Mouse (Mus musculus) ovary, postnatal 14 days (tissue): Measurements from ENCODE around the gene Msi2.

Source experiments
- DNase-seq: peaks from one replicate; pipeline ENCODE4 v3.0.0; 2022; ENCODE audit warnings: low spot score

Msi2 gene

GRCm38 (mm10) chr11:88676597-88676996, 41.7 kb downstream of the Msi2 start:
- no peak for DNase-seq

- DNase-seq = no peak
Observed at GRCm38 (mm10) chr11:88675526-88676353, 42.6 kb downstream of the Msi2 start.

DNA sequence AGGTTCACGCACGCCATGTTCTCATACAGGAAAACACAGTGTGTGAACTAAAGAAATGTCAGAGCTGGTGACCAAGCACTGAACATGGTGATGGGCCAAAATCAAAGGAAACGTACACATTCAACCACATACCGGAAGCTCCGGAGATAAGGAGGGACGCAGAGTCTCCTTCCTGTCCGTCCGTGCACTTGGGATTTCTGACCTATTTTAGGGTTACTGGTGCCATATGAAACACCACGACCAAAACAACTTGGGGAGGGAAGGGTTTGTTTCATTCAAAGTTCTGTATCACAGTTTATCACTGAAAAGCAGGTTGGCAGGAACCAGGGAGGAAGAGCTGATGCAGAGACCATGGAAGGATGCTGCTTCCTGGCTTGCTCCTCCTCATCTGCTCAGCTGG, 44.2 kb downstream of the Msi2 start:
- DNase-seq = no peak

DNA sequence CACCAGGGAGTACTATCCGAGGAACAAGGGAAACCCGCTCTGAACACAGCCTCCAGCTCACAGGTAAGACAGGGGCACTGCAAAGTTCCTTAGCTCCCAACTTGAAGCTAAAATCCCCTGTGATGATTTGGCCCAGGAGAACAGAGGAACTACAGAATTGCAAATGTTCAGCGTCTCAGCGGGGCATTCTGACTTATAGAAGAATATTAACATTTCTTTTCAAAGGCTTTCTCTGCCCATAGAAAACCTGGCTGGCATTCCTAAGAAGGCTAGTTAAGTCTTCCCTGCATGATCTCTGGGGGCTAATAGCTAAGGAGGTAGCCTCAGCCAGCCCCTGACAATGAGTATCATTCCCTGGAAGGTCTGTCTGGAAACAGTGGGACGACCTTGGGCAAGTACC, 47.4 kb downstream of the Msi2 start:
- no peak for DNase-seq

DNA sequence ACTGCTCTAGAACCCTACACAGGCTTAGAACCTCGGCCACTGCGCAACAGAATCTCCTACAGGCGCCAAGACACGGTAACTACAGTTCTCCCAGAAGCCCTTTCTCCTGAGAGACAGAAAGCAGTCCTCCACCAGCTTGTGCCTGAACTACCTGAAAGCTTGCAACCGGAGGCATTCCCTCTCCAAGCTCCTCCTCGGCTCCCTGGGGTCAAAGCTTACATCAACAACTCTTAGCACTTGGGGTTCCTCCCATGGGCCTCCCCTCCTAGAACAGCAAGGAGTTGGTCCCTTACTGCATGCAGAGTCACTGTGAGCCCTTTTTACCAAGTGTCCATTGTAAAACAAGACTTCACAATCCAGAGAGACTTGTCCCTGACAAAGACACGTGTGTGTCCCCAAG, 49.2 kb downstream of the Msi2 start:
- DNase-seq = no peak

GRCm38 (mm10) chr11:88668345-88668744, 50.0 kb downstream of the Msi2 start:
- no peak for DNase-seq

GRCm38 (mm10) chr11:88665799-88666198, 52.5 kb downstream of the Msi2 start:
- no peak for DNase-seq

- no peak for DNase-seq
Observed at GRCm38 (mm10) chr11:88661444-88662180, 56.7 kb downstream of the Msi2 start.

- no peak for DNase-seq
Observed at GRCm38 (mm10) chr11:88660404-88660803, 57.9 kb downstream of the Msi2 start.

- DNase-seq = no peak
Observed at GRCm38 (mm10) chr11:88658926-88659325, 59.4 kb downstream of the Msi2 start.

GRCm38 (mm10) chr11:88655786-88656185, 62.5 kb downstream of the Msi2 start:
- DNase-seq = no peak

DNA sequence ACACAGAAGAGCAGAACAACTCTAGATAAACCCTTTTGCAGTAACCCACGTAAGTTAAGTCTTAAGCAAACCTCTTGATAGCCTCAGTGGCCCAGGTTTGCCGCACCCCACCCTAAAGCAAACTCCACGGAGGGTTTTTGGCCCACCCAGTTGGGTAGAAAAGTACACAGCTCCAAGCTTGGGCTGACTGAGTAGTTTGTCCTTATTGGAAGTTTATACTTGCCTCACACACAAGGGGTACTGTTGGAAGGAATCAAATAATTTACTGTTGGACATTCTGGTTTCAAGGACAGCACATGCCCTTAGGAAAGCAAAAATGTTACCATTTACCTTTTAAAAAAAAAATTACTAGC, 63.1 kb downstream of the Msi2 start:
- no peak for DNase-seq

GRCm38 (mm10) chr11:88654391-88655213, 63.7 kb downstream of the Msi2 start:
- no peak for DNase-seq

- no peak for DNase-seq
Observed at GRCm38 (mm10) chr11:88650275-88650674, 68.0 kb downstream of the Msi2 start.

DNA sequence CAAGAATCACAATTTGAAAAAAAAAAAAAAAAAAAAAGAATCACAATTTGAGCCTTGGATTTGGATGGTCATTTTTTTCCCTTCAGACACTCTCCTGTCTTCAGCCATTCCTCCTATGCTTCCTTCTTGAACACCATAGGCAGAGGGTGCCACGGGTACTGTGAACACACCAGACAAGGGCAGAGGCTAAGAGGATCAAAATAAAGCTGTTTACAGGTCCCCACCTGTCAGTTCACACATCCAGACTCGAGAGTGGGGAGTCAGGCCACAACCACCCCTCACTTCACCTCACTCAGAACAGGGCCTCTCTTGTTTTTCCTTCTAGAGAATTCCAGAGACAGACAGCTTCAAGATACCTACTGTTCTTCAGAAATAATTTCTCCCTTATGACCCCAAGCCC, 69.3 kb downstream of the Msi2 start:
- no peak for DNase-seq

GRCm38 (mm10) chr11:88648407-88648806, 69.9 kb downstream of the Msi2 start:
- no peak for DNase-seq

- DNase-seq = no peak
Observed at GRCm38 (mm10) chr11:88646493-88646892, 71.8 kb downstream of the Msi2 start.

GRCm38 (mm10) chr11:88645821-88646220, 72.5 kb downstream of the Msi2 start:
- no peak for DNase-seq

DNA sequence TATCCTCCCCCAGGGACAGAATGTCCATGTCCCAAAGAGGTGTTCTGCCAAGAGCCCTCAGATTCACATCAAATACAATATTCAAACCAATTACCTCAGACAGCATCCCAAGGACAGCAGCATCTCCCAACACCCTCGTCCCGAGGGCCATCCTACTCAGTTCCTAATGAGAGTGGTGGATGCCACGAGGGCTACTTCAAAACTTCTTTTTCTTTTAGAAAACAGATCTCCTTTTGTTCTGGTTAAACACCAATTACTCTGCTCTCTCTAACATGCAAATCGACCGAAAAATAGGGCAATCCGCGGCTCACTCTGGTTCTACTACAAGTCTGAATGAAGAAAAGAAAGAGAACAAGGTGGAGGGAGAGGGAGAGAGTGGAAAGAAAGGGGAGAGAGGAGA, 73.6 kb downstream of the Msi2 start:
- DNase-seq = no peak

- DNase-seq = no peak
Observed at GRCm38 (mm10) chr11:88639862-88640261, 78.5 kb downstream of the Msi2 start.

DNA sequence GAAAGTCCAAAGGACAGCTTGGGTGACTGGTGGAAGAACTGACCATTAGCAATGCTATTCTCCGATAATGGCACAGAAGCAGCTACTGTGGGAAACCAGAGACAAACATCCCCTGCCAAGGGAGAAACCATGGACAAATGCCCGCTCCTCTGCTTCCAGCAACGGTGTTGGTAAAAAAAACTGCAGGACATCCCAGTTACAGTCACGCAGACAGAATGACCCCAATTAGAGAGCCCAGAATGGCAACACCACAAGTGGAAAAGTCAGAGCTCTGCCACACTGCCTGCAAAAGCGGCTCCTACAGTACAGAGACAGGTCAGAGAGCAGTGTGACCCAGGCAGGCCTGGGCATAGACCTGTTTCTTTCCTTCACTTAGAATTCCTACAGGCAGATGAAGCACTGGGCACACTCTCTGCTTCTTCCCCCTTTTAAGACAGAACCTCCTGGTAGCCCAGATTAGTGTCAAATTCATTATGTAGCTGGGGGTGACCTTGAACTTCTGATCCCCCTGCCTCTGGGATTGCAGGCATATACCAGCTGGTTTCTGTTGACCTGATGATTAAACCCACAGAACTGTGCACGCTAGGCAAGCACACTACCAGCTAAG, 79.3 kb downstream of the Msi2 start:
- DNase-seq = no peak

DNA sequence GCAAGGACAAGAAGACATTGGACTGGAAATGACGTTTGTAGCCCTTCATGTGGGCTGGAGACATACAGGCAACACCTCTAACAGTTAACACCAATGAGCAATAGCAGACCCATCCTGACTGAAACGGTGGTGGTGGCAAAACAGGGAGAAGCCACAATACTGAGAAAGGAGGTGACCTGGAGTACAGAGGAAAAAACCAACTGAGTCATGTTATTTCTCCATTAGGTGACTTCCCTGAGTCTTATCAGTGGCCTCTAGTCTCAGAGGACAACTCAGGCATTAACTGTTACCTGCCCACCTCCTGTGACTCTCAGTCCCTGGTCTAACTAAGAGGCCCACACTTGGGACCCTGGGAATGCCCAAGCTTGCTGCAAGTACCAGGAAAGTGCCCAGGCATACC, 80.1 kb downstream of the Msi2 start:
- DNase-seq = no peak
